Mouse (Mus musculus): Measurements from ENCODE around the gene Slc26a8. TPM values are rescaled to one million over a fixed set of nuclear protein-coding genes. Genes with fewer than 3 reads are reported as not detected.

Slc26a8 gene
- polyA plus RNA-seq, 1 experiment = 0.08 TPM

DNA sequence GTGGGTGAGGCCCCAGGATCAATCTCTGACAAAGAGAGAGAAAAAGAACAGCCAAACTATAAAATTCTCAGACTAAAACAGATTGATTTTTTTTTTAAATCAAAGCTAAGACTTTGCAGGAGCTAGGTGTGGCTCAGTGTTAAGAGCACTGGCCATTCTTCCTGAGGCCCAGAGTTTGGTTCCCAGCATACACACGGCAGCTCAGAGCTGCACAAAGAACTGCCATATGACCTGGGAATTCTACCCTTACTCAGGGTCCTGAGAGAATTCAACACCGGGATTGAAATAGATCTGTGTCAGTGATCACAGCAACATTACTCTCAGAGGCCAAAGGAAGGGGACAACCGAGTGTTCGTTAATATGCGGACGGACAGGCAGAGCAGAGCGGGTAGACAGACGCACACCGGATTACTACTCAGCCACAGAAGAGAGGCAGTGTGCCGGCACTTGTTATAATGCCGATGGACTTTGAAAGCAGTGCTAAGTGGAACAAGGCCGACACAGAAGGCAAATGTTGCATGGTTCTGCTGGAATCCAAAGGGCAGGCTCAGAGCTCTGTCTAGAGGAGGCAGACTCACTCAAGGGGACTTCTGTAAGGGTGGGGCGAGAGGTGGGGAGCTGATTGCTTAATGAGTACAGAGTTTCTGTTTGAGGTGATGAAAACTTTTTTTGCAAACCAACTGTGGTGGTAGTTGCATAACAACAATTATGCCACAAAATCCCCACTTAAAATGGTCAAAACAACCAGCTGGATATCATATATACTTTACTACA lies 7.5 kb downstream of the Slc26a8 start:
- TF ChIP-seq TAL1 (IDR thresholded peaks at IDR 0.05; ENCODE audit: low read length) = no peak
- no peak for TF ChIP-seq GATA1 (IDR thresholded peaks at IDR 0.05; ENCODE audit: low read length)
- H3K36me3 ChIP-seq (ENCODE audit: control insufficient read depth) = no peaks in the 10 kb centered on the region
- H3K9me3 ChIP-seq (ENCODE audit: control insufficient read depth, low read length) = no peaks in the 10 kb centered on the region; the same call in 1 of the 2 replicates
- H3K4me1 ChIP-seq (ENCODE audit: control insufficient read depth) = no peaks in the 10 kb centered on the region; the same call in 1 of the 2 replicates
- no peaks in the 10 kb centered on the region; the same call in 1 of the 2 replicates for H3K27me3 ChIP-seq (ENCODE audit: control insufficient read depth)
- H3K4me3 ChIP-seq (replicated peaks) = no peak overlapping the region

DNA sequence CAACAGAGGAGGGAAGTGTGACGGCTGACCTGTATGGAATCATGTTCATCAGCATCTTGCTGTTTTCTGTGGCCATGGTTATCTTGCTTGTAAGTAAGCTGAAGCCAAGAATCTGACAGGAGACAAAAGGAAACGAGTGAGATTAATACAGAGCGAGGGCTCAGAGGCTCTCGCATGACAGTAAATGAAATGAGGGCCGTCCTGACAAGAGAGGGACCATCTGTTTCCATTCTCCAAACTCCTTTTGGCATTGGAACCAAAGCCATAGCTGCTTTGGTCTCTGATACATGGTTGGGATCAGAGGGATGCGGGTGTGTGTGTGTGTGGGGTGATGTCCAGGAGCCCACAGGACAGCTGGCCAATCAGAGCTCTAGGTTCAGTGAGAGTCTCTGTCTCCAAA lies 30.5 kb downstream of the Slc26a8 start:
- H3K36me3 ChIP-seq (ENCODE audit: control insufficient read depth) = no peaks in the 10 kb centered on the region
- TF ChIP-seq GATA1 (IDR thresholded peaks at IDR 0.05; ENCODE audit: low read length) (no peak), TAL1 (IDR thresholded peaks at IDR 0.05; ENCODE audit: low read length) (no peak)
- no peak overlapping the region for H3K4me3 ChIP-seq (replicated peaks)
- H3K27me3 ChIP-seq (ENCODE audit: control insufficient read depth) = 0 out of 2 replicates have a peak, but pooled peaks cover 2% of the 10 kb centered on the region
- no peaks in the 10 kb centered on the region for H3K9me3 ChIP-seq (ENCODE audit: control insufficient read depth, low read length)
- no peaks in the 10 kb centered on the region for H3K4me1 ChIP-seq (ENCODE audit: control insufficient read depth)

DNA sequence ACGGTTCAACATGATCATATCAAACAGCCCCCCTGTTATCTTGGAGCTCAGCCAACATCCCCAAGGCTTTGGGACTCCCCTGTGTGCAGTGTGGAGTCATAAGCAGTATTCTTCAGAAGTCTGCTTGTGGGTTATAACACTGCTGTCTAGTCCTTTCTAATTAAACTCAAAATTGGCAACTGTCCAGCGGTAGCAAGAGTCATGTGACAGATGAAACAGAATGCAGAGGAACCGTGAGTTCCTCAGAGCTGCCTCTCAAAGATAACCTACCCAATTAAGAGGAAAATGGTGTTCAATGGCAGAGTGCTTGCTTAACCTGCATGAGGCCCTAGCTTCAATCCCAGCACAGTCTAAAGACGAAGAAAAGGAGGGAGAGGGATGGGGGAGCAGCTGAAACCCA lies 32.1 kb downstream of the Slc26a8 start:
- Histone ChIP-seq H3K9me3 (ENCODE audit: control insufficient read depth, low read length) (no peaks in the 10 kb centered on the region), H3K4me1 (ENCODE audit: control insufficient read depth) (no peaks in the 10 kb centered on the region), H3K4me3 (replicated peaks) (no peak overlapping the region), H3K36me3 (ENCODE audit: control insufficient read depth) (no peaks in the 10 kb centered on the region), H3K27me3 (ENCODE audit: control insufficient read depth) (0 out of 2 replicates have a peak, but pooled peaks cover 2% of the 10 kb centered on the region)
- TF ChIP-seq GATA1 (IDR thresholded peaks at IDR 0.05; ENCODE audit: low read length) (no peak), TAL1 (IDR thresholded peaks at IDR 0.05; ENCODE audit: low read length) (no peak)

DNA sequence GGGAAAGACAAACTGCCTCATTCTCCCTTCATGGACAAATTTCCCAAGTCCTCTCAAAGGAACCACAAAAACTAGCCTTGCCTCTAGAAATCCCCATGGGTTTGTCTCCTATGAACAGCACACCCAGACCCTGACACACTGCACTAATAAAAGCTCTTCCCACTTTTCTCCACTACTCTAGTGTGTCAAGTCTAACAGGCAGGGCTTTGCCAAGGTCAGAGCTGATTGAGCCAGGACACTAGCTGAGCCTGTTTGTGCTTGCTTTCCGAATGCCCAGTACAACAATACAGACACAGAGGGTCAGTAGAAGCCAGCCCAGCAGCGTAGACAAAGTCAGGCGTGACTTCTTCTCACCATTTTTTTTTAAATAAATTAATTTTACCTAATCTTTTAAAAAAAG lies 39.8 kb downstream of the Slc26a8 start:
- Histone ChIP-seq H3K4me1 (ENCODE audit: control insufficient read depth) (no peaks in the 10 kb centered on the region), H3K36me3 (ENCODE audit: control insufficient read depth) (no peaks in the 10 kb centered on the region), H3K9me3 (ENCODE audit: control insufficient read depth, low read length) (no peaks in the 10 kb centered on the region), H3K27me3 (ENCODE audit: control insufficient read depth) (no peaks in the 10 kb centered on the region; the same call in 1 of the 2 replicates), H3K4me3 (replicated peaks) (no peak overlapping the region)
- TF ChIP-seq GATA1 (IDR thresholded peaks at IDR 0.05; ENCODE audit: low read length) (no peak), TAL1 (IDR thresholded peaks at IDR 0.05; ENCODE audit: low read length) (no peak)

DNA sequence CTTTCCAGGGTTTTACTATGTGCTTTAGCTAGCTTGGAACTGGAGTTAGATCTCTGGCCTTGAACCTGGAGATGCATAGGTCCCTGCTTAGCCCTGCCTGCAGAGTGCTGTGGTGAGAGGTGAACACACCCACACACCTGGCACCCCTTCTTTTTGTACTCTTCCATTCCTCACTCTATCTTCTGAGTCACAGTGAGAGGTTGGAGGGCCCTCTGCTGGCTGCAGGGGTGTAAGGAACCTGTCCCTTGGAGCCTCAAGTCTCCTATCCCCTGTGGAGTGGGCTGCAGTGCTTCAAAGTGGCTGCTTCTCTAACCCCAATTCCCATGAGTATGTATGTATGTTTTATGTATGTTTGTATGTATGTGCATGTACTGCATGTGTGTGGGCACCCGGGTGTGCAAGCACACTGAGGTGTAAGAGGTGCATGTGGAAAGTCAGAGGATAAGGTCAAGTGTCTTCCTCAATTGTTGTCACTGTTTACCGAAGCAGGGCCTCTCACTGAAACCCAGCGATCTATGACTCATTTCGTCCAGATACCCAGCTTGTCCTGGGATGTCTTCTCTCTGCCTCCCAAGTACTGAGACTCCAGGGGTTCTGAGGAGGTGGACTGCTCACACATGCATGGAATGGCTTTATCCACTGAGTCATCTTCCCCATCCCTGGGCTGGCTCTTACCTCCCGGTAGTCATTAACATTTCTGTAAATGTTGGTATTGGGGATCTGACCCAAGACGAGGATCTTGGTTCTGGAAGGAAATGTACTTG lies 41.2 kb downstream of the Slc26a8 start:
- no peaks in the 10 kb centered on the region for H3K36me3 ChIP-seq (ENCODE audit: control insufficient read depth)
- H3K27me3 ChIP-seq (ENCODE audit: control insufficient read depth) = no peaks in the 10 kb centered on the region; the same call in 1 of the 2 replicates
- no peak for TF ChIP-seq GATA1 (IDR thresholded peaks at IDR 0.05; ENCODE audit: low read length)
- no peak for TF ChIP-seq TAL1 (IDR thresholded peaks at IDR 0.05; ENCODE audit: low read length)
- H3K4me1 ChIP-seq (ENCODE audit: control insufficient read depth) = no peaks in the 10 kb centered on the region
- no peaks in the 10 kb centered on the region for H3K9me3 ChIP-seq (ENCODE audit: control insufficient read depth, low read length)
- H3K4me3 ChIP-seq (replicated peaks) = no peak overlapping the region

DNA sequence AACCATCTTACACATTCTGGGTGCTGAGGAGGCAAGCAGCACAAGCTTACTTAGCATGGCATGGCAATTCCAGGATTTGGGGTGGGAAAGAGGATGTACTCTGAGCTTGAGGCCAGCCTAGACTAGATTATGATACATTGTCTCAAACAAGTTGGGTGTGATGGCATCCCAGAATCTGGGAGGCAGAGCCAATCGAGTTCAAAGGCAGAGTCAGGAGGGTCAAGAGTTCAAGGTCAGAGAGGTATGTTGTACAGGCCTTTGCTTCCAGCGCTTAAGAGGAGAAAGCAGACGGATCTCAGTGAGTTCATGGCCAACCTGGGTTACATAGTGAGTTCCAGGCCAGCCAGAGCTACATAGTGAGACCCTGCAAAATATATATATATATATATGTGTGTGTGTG lies 43.8 kb downstream of the Slc26a8 start:
- Histone ChIP-seq H3K36me3 (ENCODE audit: control insufficient read depth) (no peaks in the 10 kb centered on the region), H3K4me1 (ENCODE audit: control insufficient read depth) (no peaks in the 10 kb centered on the region), H3K9me3 (ENCODE audit: control insufficient read depth, low read length) (no peaks in the 10 kb centered on the region), H3K4me3 (replicated peaks) (no peak overlapping the region), H3K27me3 (ENCODE audit: control insufficient read depth) (peaks cover 3% of the 10 kb centered on the region; the same call in 1 of the 2 replicates)
- no peak for TF ChIP-seq TAL1 (IDR thresholded peaks at IDR 0.05; ENCODE audit: low read length)
- TF ChIP-seq GATA1 (IDR thresholded peaks at IDR 0.05; ENCODE audit: low read length) = no peak

DNA sequence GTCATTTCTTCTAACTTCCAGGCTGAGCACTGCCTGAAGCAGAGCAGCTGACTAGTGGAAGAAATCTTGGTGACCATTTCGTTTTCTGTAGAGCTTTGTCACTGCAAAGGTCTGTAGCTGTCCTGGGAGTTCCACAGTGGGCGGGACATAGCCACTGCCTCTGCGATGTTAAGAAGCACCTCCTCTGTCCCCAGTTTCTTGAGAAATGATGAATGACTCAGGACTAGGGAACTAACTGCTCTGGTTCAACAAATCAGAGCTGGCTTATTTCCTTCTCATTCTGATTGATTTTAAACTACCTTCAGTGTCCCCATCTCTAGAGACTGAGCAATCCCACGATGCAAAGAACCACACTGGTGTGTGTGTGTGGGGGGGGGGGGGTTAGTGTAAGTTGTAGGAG lies 45.9 kb downstream of the Slc26a8 start:
- no peak overlapping the region for H3K4me3 ChIP-seq (replicated peaks)

DNA sequence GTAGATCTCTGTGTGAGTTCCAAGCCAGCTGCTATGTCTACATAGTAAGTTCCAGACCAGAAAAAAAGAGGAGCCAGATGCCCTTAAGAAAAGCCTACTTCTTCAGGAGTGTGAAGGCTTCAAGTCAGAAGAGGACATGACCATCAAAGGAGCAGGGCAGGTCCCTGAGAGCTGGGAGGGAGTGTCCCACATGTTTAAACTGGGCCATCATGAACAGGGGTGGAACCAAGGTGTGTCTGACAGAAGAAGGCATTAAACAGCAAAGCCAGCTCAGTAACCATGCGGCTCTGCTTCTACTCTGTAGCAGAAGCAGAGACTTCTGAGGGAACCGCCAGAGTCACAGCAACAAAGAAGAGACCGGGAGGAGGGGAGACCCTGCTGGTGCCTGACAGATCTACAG lies 46.3 kb downstream of the Slc26a8 start:
- Histone ChIP-seq H3K4me1 (ENCODE audit: control insufficient read depth) (no peaks in the 10 kb centered on the region), H3K4me3 (replicated peaks) (no peak overlapping the region), H3K27me3 (ENCODE audit: control insufficient read depth) (peaks cover 5% of the 10 kb centered on the region; the same call in 1 of the 2 replicates), H3K9me3 (ENCODE audit: control insufficient read depth, low read length) (no peaks in the 10 kb centered on the region), H3K36me3 (ENCODE audit: control insufficient read depth) (no peaks in the 10 kb centered on the region)
- TF ChIP-seq TAL1 (IDR thresholded peaks at IDR 0.05; ENCODE audit: low read length) = no peak
- no peak for TF ChIP-seq GATA1 (IDR thresholded peaks at IDR 0.05; ENCODE audit: low read length)

More for the DNA sequence above, 45.9 kb downstream of the Slc26a8 start:
- TF ChIP-seq GATA1 (IDR thresholded peaks at IDR 0.05; ENCODE audit: low read length) (no peak), TAL1 (IDR thresholded peaks at IDR 0.05; ENCODE audit: low read length) (no peak)
- Histone ChIP-seq H3K27me3 (ENCODE audit: control insufficient read depth) (peaks cover 5% of the 10 kb centered on the region; the same call in 1 of the 2 replicates), H3K4me1 (ENCODE audit: control insufficient read depth) (no peaks in the 10 kb centered on the region), H3K9me3 (ENCODE audit: control insufficient read depth, low read length) (no peaks in the 10 kb centered on the region), H3K36me3 (ENCODE audit: control insufficient read depth) (no peaks in the 10 kb centered on the region)

DNA sequence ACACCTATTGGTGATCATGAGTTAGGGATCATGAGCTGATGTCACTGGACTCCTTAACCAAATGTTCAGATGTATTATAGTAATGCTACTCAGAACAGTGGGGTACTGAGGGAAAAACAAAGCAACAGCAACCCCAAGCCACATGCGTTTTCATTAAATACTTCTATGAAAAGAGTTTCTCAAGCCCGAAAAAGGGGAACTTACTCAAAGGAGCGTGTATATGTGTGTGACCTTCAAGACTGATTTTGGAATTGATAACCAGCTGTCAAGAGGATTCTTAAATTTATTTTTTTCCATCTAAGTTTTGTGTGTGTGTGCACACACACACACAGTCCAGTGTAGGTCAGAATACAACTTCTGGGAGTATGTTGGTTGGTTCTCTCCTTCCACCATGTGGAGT lies 49.9 kb downstream of the Slc26a8 start:
- TF ChIP-seq GATA1 (IDR thresholded peaks at IDR 0.05; ENCODE audit: low read length) (no peak), TAL1 (IDR thresholded peaks at IDR 0.05; ENCODE audit: low read length) (no peak)
- Histone ChIP-seq H3K4me1 (ENCODE audit: control insufficient read depth) (no peaks in the 10 kb centered on the region), H3K27me3 (ENCODE audit: control insufficient read depth) (peaks cover 5% of the 10 kb centered on the region; the same call in 1 of the 2 replicates), H3K4me3 (replicated peaks) (no peak overlapping the region), H3K36me3 (ENCODE audit: control insufficient read depth) (no peaks in the 10 kb centered on the region), H3K9me3 (ENCODE audit: control insufficient read depth, low read length) (no peaks in the 10 kb centered on the region)

Measured in erythroblast, embryonic 14.5 days (primary cell).